Mouse (Mus musculus): ENCODE measurements at regions not wholly inside any gene's neighbourhood (a gene's known extent, or its start where the extent isn't known, plus 50 kb on each side); places are given as distances from the start of the nearest gene placed in this dataset.

GRCm38 (mm10) chr16:21369569-21370512, 53.1 kb upstream of the Vps8 start:
- H3K4me3 ChIP-seq = no peak overlapping the region
- ATAC-seq (ENCODE audit: low FRiP score, low read depth) = no peak
- peaks cover 13% of the 10 kb centered on the region; the same call in 1 of the 2 replicates for H3K27me3 ChIP-seq
- 65% methylated on average over 12 of the region's 12 CpGs for WGBS
- H3K9ac ChIP-seq (replicated peaks) = no peak overlapping the region
- H3K9me3 ChIP-seq = no peaks in the 10 kb centered on the region
- no peak overlapping the region for H3K27ac ChIP-seq (replicated peaks)
- no peak overlapping the region for H3K4me2 ChIP-seq (replicated peaks)
- H3K4me1 ChIP-seq = no peaks in the 10 kb centered on the region
- H3K36me3 ChIP-seq = no peaks in the 10 kb centered on the region

Data from midbrain, embryonic 12.5 days (tissue).